Mouse (Mus musculus): ENCODE data around the gene Tmem14c. TPM values are rescaled to one million over a fixed set of nuclear protein-coding genes. Genes with fewer than 3 reads are reported as not detected.

Gene Tmem14c
- polyA plus RNA-seq, 1 experiment from 2014 or later, result 302 TPM

- Histone ChIP-seq H3K4me2 (replicated peaks; ENCODE audit: low read depth) (no peak overlapping the region; the same call in 1 of the 2 replicates), H3K4me1 (replicated peaks; ENCODE audit: control insufficient read depth, insufficient read depth) (0 out of 2 replicates have a peak, but pooled peaks cover 2% of the 10 kb centered on the region), H3K9ac (ENCODE audit: low read length) (no peak overlapping the region), H3K36me3 (ENCODE audit: control insufficient read depth, insufficient read depth, low read length) (peaks cover 6% of the 10 kb centered on the region; the same call in 1 of the 2 replicates), H3K27me3 (ENCODE audit: control insufficient read depth, insufficient read depth, low read length) (no peaks in the 10 kb centered on the region), H3K9me3 (ENCODE audit: control insufficient read depth, low read length) (no peaks in the 10 kb centered on the region), H3K4me3 (ENCODE audit: low read depth, low read length) (no peak overlapping the region), H3K27ac (replicated peaks) (no peak overlapping the region)
- DNase-seq (ENCODE audit: low spot score) (no peak), ATAC-seq (ENCODE audit: low FRiP score, low TSS enrichment) (no peak)
- 79% methylated on average over 4 of the region's 4 CpGs for WGBS
- TF ChIP-seq EP300 (optimal IDR thresholded peaks at IDR 0.05) (no peak), CTCF (IDR thresholded peaks at IDR 0.05; ENCODE audit: low read depth) (no peak)
Measured at GRCm38 (mm10) chr13:41017832-41018231, 1.7 kb downstream of the Tmem14c start.

- peaks cover 6% of the 10 kb centered on the region; the same call in 1 of the 2 replicates for H3K36me3 ChIP-seq (ENCODE audit: control insufficient read depth, insufficient read depth, low read length)
Measured at GRCm38 (mm10) chr13:41018236-41018635, 2.1 kb downstream of the Tmem14c start.

GRCm38 (mm10) chr13:41018756-41019591 lies 2.9 kb downstream of the Tmem14c start:
- H3K27me3 ChIP-seq (ENCODE audit: control insufficient read depth, insufficient read depth, low read length), result no peaks in the 10 kb centered on the region
- no peak for DNase-seq (ENCODE audit: low spot score)
- H3K9ac ChIP-seq (ENCODE audit: low read length), result no peak overlapping the region
- H3K36me3 ChIP-seq (ENCODE audit: control insufficient read depth, insufficient read depth, low read length), result peaks cover 6% of the 10 kb centered on the region; the same call in 1 of the 2 replicates
- TF ChIP-seq CTCF (IDR thresholded peaks at IDR 0.05; ENCODE audit: low read depth), result no peak
- TF ChIP-seq EP300 (optimal IDR thresholded peaks at IDR 0.05), result no peak
- WGBS, result 85% methylated on average over 13 of the region's 13 CpGs
- no peak for ATAC-seq (ENCODE audit: low FRiP score, low TSS enrichment)
- 0 out of 2 replicates have a peak, but pooled peaks cover 2% of the 10 kb centered on the region for H3K4me1 ChIP-seq (replicated peaks; ENCODE audit: control insufficient read depth, insufficient read depth)
- no peak overlapping the region for H3K4me3 ChIP-seq (ENCODE audit: low read depth, low read length)
- no peak overlapping the region for H3K4me2 ChIP-seq (replicated peaks; ENCODE audit: low read depth)
- H3K9me3 ChIP-seq (ENCODE audit: control insufficient read depth, low read length), result no peaks in the 10 kb centered on the region
- no peak overlapping the region for H3K27ac ChIP-seq (replicated peaks)

More at GRCm38 (mm10) chr13:41018236-41018635, 2.1 kb downstream of the Tmem14c start:
- no peaks in the 10 kb centered on the region for H3K9me3 ChIP-seq (ENCODE audit: control insufficient read depth, low read length)
- ATAC-seq (ENCODE audit: low FRiP score, low TSS enrichment) (no peak), DNase-seq (ENCODE audit: low spot score) (no peak)
- H3K4me3 ChIP-seq (ENCODE audit: low read depth, low read length), result no peak overlapping the region
- no peak overlapping the region for H3K27ac ChIP-seq (replicated peaks)
- no peak overlapping the region for H3K9ac ChIP-seq (ENCODE audit: low read length)
- 0 out of 2 replicates have a peak, but pooled peaks cover 2% of the 10 kb centered on the region for H3K4me1 ChIP-seq (replicated peaks; ENCODE audit: control insufficient read depth, insufficient read depth)
- TF ChIP-seq EP300 (optimal IDR thresholded peaks at IDR 0.05) (no peak), CTCF (IDR thresholded peaks at IDR 0.05; ENCODE audit: low read depth) (no peak)
- no peaks in the 10 kb centered on the region for H3K27me3 ChIP-seq (ENCODE audit: control insufficient read depth, insufficient read depth, low read length)
- WGBS, result 92% methylated on average over 9 of the region's 9 CpGs
- H3K4me2 ChIP-seq (replicated peaks; ENCODE audit: low read depth), result no peak overlapping the region

- Histone ChIP-seq H3K9me3 (ENCODE audit: control insufficient read depth, low read length) (no peaks in the 10 kb centered on the region), H3K4me1 (replicated peaks; ENCODE audit: control insufficient read depth, insufficient read depth) (0 out of 2 replicates have a peak, but pooled peaks cover 2% of the 10 kb centered on the region), H3K27ac (replicated peaks) (no peak overlapping the region), H3K36me3 (ENCODE audit: control insufficient read depth, insufficient read depth, low read length) (peaks cover 6% of the 10 kb centered on the region; the same call in 1 of the 2 replicates), H3K27me3 (ENCODE audit: control insufficient read depth, insufficient read depth, low read length) (no peaks in the 10 kb centered on the region), H3K4me3 (ENCODE audit: low read depth, low read length) (no peak overlapping the region), H3K4me2 (replicated peaks; ENCODE audit: low read depth) (no peak overlapping the region), H3K9ac (ENCODE audit: low read length) (no peak overlapping the region)
- DNase-seq (ENCODE audit: low spot score), result peak; percentile 53
- WGBS, result 57% methylated on average over 7 of the region's 7 CpGs
- TF ChIP-seq EP300 (optimal IDR thresholded peaks at IDR 0.05), result no peak
- no peak for ATAC-seq (ENCODE audit: low FRiP score, low TSS enrichment)
Measured at GRCm38 (mm10) chr13:41020494-41020893, 4.4 kb downstream of the Tmem14c start.

- Histone ChIP-seq H3K36me3 (ENCODE audit: control insufficient read depth, insufficient read depth, low read length) (peaks cover 6% of the 10 kb centered on the region; the same call in 1 of the 2 replicates), H3K27me3 (ENCODE audit: control insufficient read depth, insufficient read depth, low read length) (no peaks in the 10 kb centered on the region), H3K4me3 (ENCODE audit: low read depth, low read length) (no peak overlapping the region), H3K4me1 (replicated peaks; ENCODE audit: control insufficient read depth, insufficient read depth) (0 out of 2 replicates have a peak, but pooled peaks cover 2% of the 10 kb centered on the region), H3K9me3 (ENCODE audit: control insufficient read depth, low read length) (no peaks in the 10 kb centered on the region), H3K27ac (replicated peaks) (no peak overlapping the region), H3K9ac (ENCODE audit: low read length) (no peak overlapping the region), H3K4me2 (replicated peaks; ENCODE audit: low read depth) (no peak overlapping the region)
- DNase-seq (ENCODE audit: low spot score), result no peak
- WGBS, result 76% methylated on average over 6 of the region's 6 CpGs
- 0 out of 2 replicates have a peak, but pooled peaks have one; percentile 11 for ATAC-seq (ENCODE audit: low FRiP score, low TSS enrichment)
- no peak for TF ChIP-seq EP300 (optimal IDR thresholded peaks at IDR 0.05)
- TF ChIP-seq CTCF (IDR thresholded peaks at IDR 0.05; ENCODE audit: low read depth), result no peak
Measured at GRCm38 (mm10) chr13:41021607-41022006, 5.5 kb downstream of the Tmem14c start.

GRCm38 (mm10) chr13:41022099-41022498 lies 6.0 kb downstream of the Tmem14c start:
- no peak for TF ChIP-seq EP300 (optimal IDR thresholded peaks at IDR 0.05)
- no peak for TF ChIP-seq CTCF (IDR thresholded peaks at IDR 0.05; ENCODE audit: low read depth)
- ATAC-seq (ENCODE audit: low FRiP score, low TSS enrichment) (peak; percentile 73), DNase-seq (ENCODE audit: low spot score) (peak; percentile 61)
- Histone ChIP-seq H3K9ac (ENCODE audit: low read length) (no peak overlapping the region), H3K27me3 (ENCODE audit: control insufficient read depth, insufficient read depth, low read length) (no peaks in the 10 kb centered on the region), H3K4me3 (ENCODE audit: low read depth, low read length) (no peak overlapping the region), H3K9me3 (ENCODE audit: control insufficient read depth, low read length) (no peaks in the 10 kb centered on the region), H3K4me1 (replicated peaks; ENCODE audit: control insufficient read depth, insufficient read depth) (no peaks in the 10 kb centered on the region), H3K4me2 (replicated peaks; ENCODE audit: low read depth) (no peak overlapping the region), H3K36me3 (ENCODE audit: control insufficient read depth, insufficient read depth, low read length) (peaks cover 6% of the 10 kb centered on the region; the same call in 1 of the 2 replicates), H3K27ac (replicated peaks) (no peak overlapping the region)
- WGBS, result 51% methylated on average over 13 of the region's 13 CpGs
